Mouse (Mus musculus) thymus, adult 2 months (tissue): Measurements from ENCODE around the gene Tmem131l.

ENCODE experiments used
- CTCF ChIP-seq: fragments of 200-500 bp; IDR thresholded peaks from 2 replicates; pipeline ENCODE4 v1.5.1; 2012; ENCODE audit warnings: mild to moderate bottlenecking, control low read depth, low read length, moderate library complexity, borderline replicate concordance; ENCODE audit not compliant: control insufficient read depth, poor library complexity, insufficient read depth; ENCODE audit errors: extremely low read depth
- POLR2A ChIP-seq: fragments of 200-500 bp; IDR thresholded peaks from 2 replicates; pipeline ENCODE4 v1.6.1; 2012; ENCODE audit warnings: mild to moderate bottlenecking, low read length, control low read depth, moderate library complexity; ENCODE audit not compliant: control insufficient read depth, poor library complexity, insufficient read depth; ENCODE audit errors: extremely low read depth

GRCm38 (mm10) chr3:84015484-84016016 is 24.4 kb downstream of the Tmem131l start:
- TF ChIP-seq CTCF (no peak), POLR2A (no peak)
